Mouse (Mus musculus): ENCODE data around the gene Clybl.

Gene Clybl

GRCm38 (mm10) chr14:122361807-122362206 is 180.3 kb downstream of the Clybl start:
- DNase-seq (ENCODE audit: low read depth) = no peak

GRCm38 (mm10) chr14:122363156-122363555 is 181.7 kb downstream of the Clybl start:
- no peak for DNase-seq (ENCODE audit: low read depth)

- DNase-seq (ENCODE audit: low read depth) = no peak
Measured at GRCm38 (mm10) chr14:122364026-122364425, 182.5 kb downstream of the Clybl start.

- no peak for DNase-seq (ENCODE audit: low read depth)
Measured at GRCm38 (mm10) chr14:122367252-122367868, 185.9 kb downstream of the Clybl start.

- DNase-seq (ENCODE audit: low read depth) = no peak
Measured at GRCm38 (mm10) chr14:122367882-122368418, 186.4 kb downstream of the Clybl start.

GRCm38 (mm10) chr14:122368501-122368900 is 187.0 kb downstream of the Clybl start:
- peak; percentile 63 for DNase-seq (ENCODE audit: low read depth)

- DNase-seq (ENCODE audit: low read depth) = no peak
Measured at GRCm38 (mm10) chr14:122371979-122372378, 190.5 kb downstream of the Clybl start.

- no peak for DNase-seq (ENCODE audit: low read depth)
Measured at GRCm38 (mm10) chr14:122373458-122373857, 192.0 kb downstream of the Clybl start.

- no peak for DNase-seq (ENCODE audit: low read depth)
Measured at GRCm38 (mm10) chr14:122374285-122374997, 192.9 kb downstream of the Clybl start.

GRCm38 (mm10) chr14:122375070-122375811 is 193.7 kb downstream of the Clybl start:
- no peak for DNase-seq (ENCODE audit: low read depth)

- no peak for DNase-seq (ENCODE audit: low read depth)
Measured at GRCm38 (mm10) chr14:122376482-122377143, 195.1 kb downstream of the Clybl start.

GRCm38 (mm10) chr14:122377681-122378080 is 196.2 kb downstream of the Clybl start:
- no peak for DNase-seq (ENCODE audit: low read depth)

- DNase-seq (ENCODE audit: low read depth) = no peak
Measured at GRCm38 (mm10) chr14:122379076-122379475, 197.6 kb downstream of the Clybl start.

GRCm38 (mm10) chr14:122379996-122380395 is 198.5 kb downstream of the Clybl start:
- DNase-seq (ENCODE audit: low read depth) = no peak

- no peak for DNase-seq (ENCODE audit: low read depth)
Measured at GRCm38 (mm10) chr14:122380896-122381845, 199.7 kb downstream of the Clybl start.

GRCm38 (mm10) chr14:122382281-122382680 is 200.8 kb downstream of the Clybl start:
- no peak for DNase-seq (ENCODE audit: low read depth)

GRCm38 (mm10) chr14:122383931-122384330 is 202.4 kb downstream of the Clybl start:
- DNase-seq (ENCODE audit: low read depth) = no peak

GRCm38 (mm10) chr14:122384447-122385237 is 203.1 kb downstream of the Clybl start:
- no peak for DNase-seq (ENCODE audit: low read depth)

GRCm38 (mm10) chr14:122385238-122385534 is 203.7 kb downstream of the Clybl start:
- DNase-seq (ENCODE audit: low read depth) = no peak

- no peak for DNase-seq (ENCODE audit: low read depth)
Measured at GRCm38 (mm10) chr14:122385758-122386157, 204.3 kb downstream of the Clybl start.
